Mouse (Mus musculus): ENCODE measurements at regions not wholly inside any gene's neighbourhood (a gene's known extent, or its start where the extent isn't known, plus 50 kb on each side); places are given as distances from the start of the nearest gene placed in this dataset.

DNA sequence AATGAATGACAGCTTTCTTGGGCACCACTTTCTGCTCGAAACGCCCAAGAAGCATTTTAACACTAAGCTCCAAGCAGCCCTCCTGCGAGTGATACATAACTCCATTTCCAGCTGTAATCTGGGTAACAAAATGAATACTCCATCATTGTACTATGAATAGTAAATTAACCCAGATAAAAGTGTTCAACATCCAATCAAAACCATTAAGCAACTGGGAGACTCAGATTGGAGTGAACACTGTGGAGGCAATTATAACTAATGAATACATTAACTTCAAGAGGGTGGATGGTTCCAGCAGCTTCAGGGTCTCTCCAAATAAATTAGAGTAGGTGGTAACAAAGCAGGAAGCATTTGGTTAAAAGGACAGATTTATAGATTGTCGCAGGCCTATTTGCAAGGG, 414.2 kb downstream of the Cdh26 start:
- no peak overlapping the region for H3K27ac ChIP-seq (ENCODE audit: insufficient read depth, low read depth)
- H3K36me3 ChIP-seq (replicated peaks in 1 of 2; ENCODE audit: control insufficient read depth in 1 of 2, insufficient read depth in 1 of 2, low read length in 1 of 2): no peaks in the 10 kb centered on the region
- H3K4me2 ChIP-seq (ENCODE audit: insufficient read depth, low read depth, poor library complexity, severe bottlenecking): no peak overlapping the region
- H3K9ac ChIP-seq (ENCODE audit: insufficient read depth, low read depth): no peak overlapping the region
- dilution Hi-C loops (cut with MboI; ENCODE audit: extremely low pct_ligation_motif_present, extremely low pct_unique_long_range_greater_than_20kb, low sequenced_read_pairs) (no loop called here), in situ Hi-C loops (cut with MboI; ENCODE audit: low pct_ligation_motif_present, low pct_unique_long_range_greater_than_20kb, low sequenced_read_pairs) (no loop called here)
- H3K79me2 ChIP-seq (replicated peaks; ENCODE audit: control insufficient read depth, extremely low read depth, insufficient read depth, poor library complexity, severe bottlenecking): no peaks in the 10 kb centered on the region
- H3K27me3 ChIP-seq (replicated peaks): no peaks in the 10 kb centered on the region
- H3K4me1 ChIP-seq (ENCODE audit: control insufficient read depth in 1 of 2, insufficient read depth in 2 of 2): no peaks in the 10 kb centered on the region
- no peak overlapping the region for H3K4me3 ChIP-seq (replicated peaks in 1 of 3; ENCODE audit: low read depth in 2 of 3, low read length in 2 of 3, poor library complexity in 1 of 3)
- no peak for DNase-seq (ENCODE audit: extremely low read depth)
- no peak for TF ChIP-seq NRF1 (IDR thresholded peaks at IDR 0.05; ENCODE audit: low read depth, low read length)
- no peak for TF ChIP-seq SIN3A (IDR thresholded peaks at IDR 0.05; ENCODE audit: low read length)
- no peak for TF ChIP-seq MAX (IDR thresholded peaks at IDR 0.05; ENCODE audit: low read length)
- no peak for TF ChIP-seq EP300 (IDR thresholded peaks at IDR 0.05; ENCODE audit: low read length)
- no peak for TF ChIP-seq MEF2A (IDR thresholded peaks at IDR 0.05; ENCODE audit: borderline replicate concordance, low read depth, low read length)
- TF ChIP-seq KAT2A (IDR thresholded peaks at IDR 0.05; ENCODE audit: insufficient replicate concordance, low read length): no peak
- no peak for TF ChIP-seq JUND (conservative IDR thresholded peaks at IDR 0.05; ENCODE audit: low read depth, low read length)
- TF ChIP-seq ELF1 (IDR thresholded peaks at IDR 0.05; ENCODE audit: low read depth, low read length): no peak
- TF ChIP-seq GABPA (IDR thresholded peaks at IDR 0.05; ENCODE audit: insufficient replicate concordance, low read depth, low read length): no peak
- no peak for TF ChIP-seq ZC3H11A (IDR thresholded peaks at IDR 0.05; ENCODE audit: low read depth, low read length)
- H3K9me3 ChIP-seq (replicated peaks; ENCODE audit: low read length): peaks cover 88% of the 10 kb centered on the region

DNA sequence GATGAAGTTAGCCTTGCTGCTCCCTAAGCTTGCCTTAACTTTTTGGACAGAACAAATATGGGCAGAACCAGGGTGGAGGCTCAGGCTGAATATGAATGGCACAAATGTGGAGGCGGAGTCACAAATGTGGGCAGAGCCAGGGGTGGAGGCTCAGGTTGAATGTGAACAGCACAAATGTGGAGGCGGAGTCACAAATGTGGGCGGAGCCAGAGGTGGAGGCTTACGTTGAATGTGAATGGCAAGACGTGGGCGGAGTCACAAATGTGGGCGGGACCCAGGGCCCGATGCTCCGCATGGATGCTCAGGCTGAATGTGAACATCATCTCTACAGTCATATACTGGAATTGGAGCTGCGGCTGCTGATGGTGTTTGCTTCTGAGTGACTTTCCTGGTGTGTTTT, 420.0 kb downstream of the Cdh26 start:
- H3K27me3 ChIP-seq (replicated peaks): no peaks in the 10 kb centered on the region
- DNase-seq (ENCODE audit: extremely low read depth): no peak
- TF ChIP-seq JUN (IDR thresholded peaks at IDR 0.05; ENCODE audit: insufficient read depth, low read depth, low read length) (no peak), BHLHE40 (IDR thresholded peaks at IDR 0.05; ENCODE audit: low read depth, low read length) (no peak), MAX (IDR thresholded peaks at IDR 0.05; ENCODE audit: low read length) (no peak), SMC3 (IDR thresholded peaks at IDR 0.05; ENCODE audit: low read depth, low read length) (no peak), MXI1 (IDR thresholded peaks at IDR 0.05; ENCODE audit: low read depth, low read length) (no peak), IRF4 (IDR thresholded peaks at IDR 0.05; ENCODE audit: low read depth, low read length) (no peak), CHD1 (IDR thresholded peaks at IDR 0.05; ENCODE audit: low read depth, low read length) (no peak)
- H3K4me2 ChIP-seq (ENCODE audit: insufficient read depth, low read depth, poor library complexity, severe bottlenecking): no peak overlapping the region
- no peaks in the 10 kb centered on the region for H3K4me1 ChIP-seq (ENCODE audit: control insufficient read depth in 1 of 2, insufficient read depth in 2 of 2)
- no peak overlapping the region for H3K4me3 ChIP-seq (replicated peaks in 1 of 3; ENCODE audit: low read depth in 2 of 3, low read length in 2 of 3, poor library complexity in 1 of 3)
- in situ Hi-C loops (cut with MboI; ENCODE audit: low pct_ligation_motif_present, low pct_unique_long_range_greater_than_20kb, low sequenced_read_pairs) (no loop called here), dilution Hi-C loops (cut with MboI; ENCODE audit: extremely low pct_ligation_motif_present, extremely low pct_unique_long_range_greater_than_20kb, low sequenced_read_pairs) (no loop called here)
- no peak overlapping the region for H3K9ac ChIP-seq (ENCODE audit: insufficient read depth, low read depth)
- no peaks in the 10 kb centered on the region for H3K36me3 ChIP-seq (replicated peaks in 1 of 2; ENCODE audit: control insufficient read depth in 1 of 2, insufficient read depth in 1 of 2, low read length in 1 of 2)
- peaks cover 89% of the 10 kb centered on the region for H3K9me3 ChIP-seq (replicated peaks; ENCODE audit: low read length)
- no peaks in the 10 kb centered on the region for H3K79me2 ChIP-seq (replicated peaks; ENCODE audit: control insufficient read depth, extremely low read depth, insufficient read depth, poor library complexity, severe bottlenecking)
- H3K27ac ChIP-seq (ENCODE audit: insufficient read depth, low read depth): no peak overlapping the region
